Mouse (Mus musculus) lung, embryonic 15.5 days (tissue): ENCODE measurements around the gene Rnase13. TPM values are rescaled to one million over a fixed set of nuclear protein-coding genes. Genes with fewer than 3 reads are reported as not detected.

ENCODE experiments used
- ATAC-seq: fragments of 200-750 bp; cut with Nextera tagmentation; 2 replicates; pipeline ENCODE4 v1.8.0; 2017; ENCODE audit warnings: moderate number of reproducible peaks, borderline replicate concordance; ENCODE audit not compliant: low FRiP score, low TSS enrichment; ENCODE audit errors: extremely low read depth
- H3K27ac ChIP-seq: fragments of 300-500 bp; sonication (generic); 2 replicates; pipeline ENCODE4 v1.5.1; 2015; ENCODE audit warnings: moderate library complexity, mild to moderate bottlenecking, inconsistent platforms
- H3K27me3 ChIP-seq: fragments of 300-500 bp; sonication (generic); 2 replicates; pipeline ENCODE4 v1.6.1; 2015; ENCODE audit warnings: inconsistent platforms
- H3K36me3 ChIP-seq: fragments of 300-500 bp; sonication (generic); 2 replicates; pipeline ENCODE4 v1.6.1; 2015; ENCODE audit warnings: inconsistent platforms
- H3K4me1 ChIP-seq: fragments of 300-500 bp; sonication (generic); 2 replicates; pipeline ENCODE4 v1.6.1; 2015; ENCODE audit warnings: inconsistent platforms
- H3K4me2 ChIP-seq: fragments of 300-500 bp; sonication (generic); 2 replicates; pipeline ENCODE4 v1.6.1; 2015; ENCODE audit warnings: inconsistent platforms, mild to moderate bottlenecking, moderate library complexity
- H3K4me3 ChIP-seq: fragments of 300-500 bp; sonication (generic); 2 replicates; pipeline ENCODE4 v1.5.1; 2015; ENCODE audit warnings: mild to moderate bottlenecking, inconsistent platforms
- H3K9ac ChIP-seq: fragments of 300-500 bp; sonication (generic); 2 replicates; pipeline ENCODE4 v1.6.1; 2015; ENCODE audit warnings: inconsistent platforms
- H3K9me3 ChIP-seq: fragments of 300-500 bp; sonication (generic); 2 replicates; pipeline ENCODE4 v1.6.1; 2016; ENCODE audit warnings: inconsistent platforms
- WGBS: fragments of 180-500 bp; shearing (Covaris S2); methylation state at CpG from one replicate; pipeline ENCODE4 v1.1.7; 2015; 5-methylcytosine and 5-hydroxymethylcytosine counted together
- polyA plus RNA-seq: library from polyadenylated mRNA; unstranded; fragments of >200 nt; fragmentation: Nextera tagmentation; extraction: Ambion mirVana; gene quantifications from 2 replicates; pipeline ENCODE4 v1.2.1, GENCODE M21; 2015

The Rnase13 gene
- polyA plus RNA-seq, 1 experiment from 2014 or later: not detected

DNA sequence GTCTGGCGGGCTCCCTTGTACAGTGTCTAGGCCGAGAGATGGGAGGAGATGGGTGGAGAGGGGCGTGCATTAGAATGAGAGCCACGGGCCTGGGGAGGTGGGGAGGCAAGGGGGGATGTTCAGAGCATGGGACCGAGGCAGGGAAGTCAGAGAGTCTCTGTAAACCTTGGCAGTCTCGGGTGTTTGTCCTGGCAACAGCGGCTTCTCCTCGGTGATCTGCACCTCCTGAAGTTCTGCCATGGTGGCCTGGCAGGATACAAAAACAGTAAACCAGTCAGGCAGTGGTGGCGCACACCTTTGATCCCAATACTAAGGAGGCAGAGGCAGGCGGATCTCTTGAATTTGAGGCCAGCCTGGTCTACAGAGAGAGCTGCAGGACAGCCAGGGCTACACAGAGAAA is 11.3 kb downstream of the Rnase13 start:
- no peak overlapping the region for H3K4me2 ChIP-seq
- 81% methylated on average over 10 of the region's 10 CpGs for WGBS
- H3K4me1 ChIP-seq: peaks cover 25% of the 10 kb centered on the region
- no peak overlapping the region for H3K4me3 ChIP-seq
- no peak overlapping the region for H3K27ac ChIP-seq
- no peak overlapping the region for H3K9ac ChIP-seq
- ATAC-seq: no peak
- no peaks in the 10 kb centered on the region for H3K36me3 ChIP-seq
- no peaks in the 10 kb centered on the region for H3K9me3 ChIP-seq
- no peaks in the 10 kb centered on the region; the same call in 1 of the 2 replicates for H3K27me3 ChIP-seq

DNA sequence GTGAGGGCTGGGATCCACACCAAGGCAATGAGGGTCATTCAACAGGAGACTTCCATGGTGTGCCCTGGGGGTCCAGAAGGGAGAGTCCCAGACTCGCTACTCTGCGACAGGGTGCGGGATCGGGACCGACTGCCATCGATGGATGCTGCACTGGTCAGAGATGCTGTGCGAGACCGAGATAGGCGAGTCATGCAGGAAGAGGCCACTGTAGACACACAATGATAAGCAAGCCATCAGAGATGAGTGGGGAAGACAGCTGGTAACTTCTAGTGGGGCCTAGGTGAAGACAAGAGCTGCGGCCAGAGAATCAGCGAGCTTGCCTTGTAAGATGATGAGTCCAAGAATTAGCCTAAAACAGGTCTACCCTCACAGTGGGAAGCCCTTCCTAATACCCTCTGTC is 16.5 kb downstream of the Rnase13 start:
- no peak for ATAC-seq
- no peaks in the 10 kb centered on the region; the same call in 1 of the 2 replicates for H3K27me3 ChIP-seq
- H3K4me3 ChIP-seq: no peak overlapping the region
- no peaks in the 10 kb centered on the region for H3K36me3 ChIP-seq
- H3K9ac ChIP-seq: no peak overlapping the region
- H3K4me1 ChIP-seq: peaks cover 11% of the 10 kb centered on the region; the same call in 1 of the 2 replicates
- no peak overlapping the region for H3K27ac ChIP-seq
- no peak overlapping the region for H3K4me2 ChIP-seq
- 84% methylated on average over 11 of the region's 11 CpGs for WGBS
- no peaks in the 10 kb centered on the region for H3K9me3 ChIP-seq

DNA sequence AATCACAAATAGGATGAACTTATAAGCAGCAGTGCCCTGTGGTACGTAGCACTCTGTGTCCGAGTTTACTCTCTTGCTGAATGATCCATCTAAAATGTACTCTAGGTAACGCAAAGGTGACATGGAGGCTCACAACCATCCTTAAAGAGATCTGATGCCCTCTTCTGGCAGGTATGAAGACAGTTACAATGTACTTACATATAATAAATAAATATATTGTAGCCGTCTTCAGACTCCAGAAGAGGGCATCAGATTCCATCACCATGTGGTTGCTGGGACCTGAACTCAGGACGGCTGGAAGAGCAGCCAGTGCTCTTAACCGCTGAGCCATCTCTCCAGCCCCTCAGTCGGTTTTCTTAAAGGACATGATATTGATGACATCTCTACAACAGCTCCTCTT is 17.9 kb downstream of the Rnase13 start:
- ATAC-seq: peak; percentile 33; the same call in 1 of the 2 replicates
- Histone ChIP-seq H3K4me3 (no peak overlapping the region), H3K27me3 (no peaks in the 10 kb centered on the region), H3K4me1 (peaks cover 11% of the 10 kb centered on the region; the same call in 1 of the 2 replicates), H3K36me3 (no peaks in the 10 kb centered on the region), H3K27ac (no peak overlapping the region), H3K9me3 (no peaks in the 10 kb centered on the region), H3K9ac (no peak overlapping the region), H3K4me2 (no peak overlapping the region)
- WGBS: 61% methylated on average over 7 of the region's 7 CpGs

GRCm38 (mm10) chr14:51903782-51904181 is 18.8 kb downstream of the Rnase13 start:
- H3K9me3 ChIP-seq: no peaks in the 10 kb centered on the region
- WGBS: 73% methylated on average over 9 of the region's 9 CpGs
- no peak overlapping the region for H3K27ac ChIP-seq
- ATAC-seq: no peak
- no peaks in the 10 kb centered on the region for H3K27me3 ChIP-seq
- H3K4me3 ChIP-seq: no peak overlapping the region
- H3K9ac ChIP-seq: no peak overlapping the region
- no peaks in the 10 kb centered on the region for H3K36me3 ChIP-seq
- no peak overlapping the region for H3K4me2 ChIP-seq
- peaks cover 11% of the 10 kb centered on the region; the same call in 1 of the 2 replicates for H3K4me1 ChIP-seq

GRCm38 (mm10) chr14:51902806-51903710 is 19.5 kb downstream of the Rnase13 start:
- no peaks in the 10 kb centered on the region for H3K9me3 ChIP-seq
- 46% methylated on average over 9 of the region's 9 CpGs for WGBS
- H3K9ac ChIP-seq: no peak overlapping the region
- H3K27me3 ChIP-seq: no peaks in the 10 kb centered on the region
- peak; percentile 46; the same call in 1 of the 2 replicates for ATAC-seq
- no peaks in the 10 kb centered on the region for H3K36me3 ChIP-seq
- no peak overlapping the region for H3K4me3 ChIP-seq
- H3K4me1 ChIP-seq: peaks cover 11% of the 10 kb centered on the region; the same call in 1 of the 2 replicates
- no peak overlapping the region for H3K4me2 ChIP-seq
- H3K27ac ChIP-seq: no peak overlapping the region

DNA sequence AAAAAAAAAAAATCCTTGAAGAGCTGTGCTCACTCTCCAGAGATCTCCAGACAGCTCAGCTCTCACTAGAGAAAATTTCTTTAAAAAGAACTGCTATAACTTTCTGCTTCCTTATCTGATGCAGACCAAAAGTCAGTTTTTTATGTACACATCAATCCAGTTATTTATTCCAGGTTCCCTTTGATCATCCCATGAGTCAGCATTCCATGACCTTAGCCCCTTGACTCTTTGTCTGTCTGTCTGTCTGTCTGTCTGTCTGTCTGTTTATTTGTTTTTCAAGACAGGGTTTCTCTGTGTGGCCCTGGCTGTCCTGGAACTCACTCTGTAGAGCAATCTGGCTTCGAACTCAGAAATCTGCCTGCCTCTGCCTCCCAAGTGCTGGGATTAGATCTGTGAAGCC is 23.2 kb downstream of the Rnase13 start:
- no peaks in the 10 kb centered on the region for H3K27me3 ChIP-seq
- ATAC-seq: no peak
- H3K36me3 ChIP-seq: no peaks in the 10 kb centered on the region
- no peaks in the 10 kb centered on the region for H3K9me3 ChIP-seq
- no peak overlapping the region for H3K9ac ChIP-seq
- H3K4me3 ChIP-seq: no peak overlapping the region
- WGBS: 100% methylated on average over 1 of the region's 1 CpGs
- H3K4me2 ChIP-seq: no peak overlapping the region
- peaks cover 11% of the 10 kb centered on the region; the same call in 1 of the 2 replicates for H3K4me1 ChIP-seq
- H3K27ac ChIP-seq: no peak overlapping the region

DNA sequence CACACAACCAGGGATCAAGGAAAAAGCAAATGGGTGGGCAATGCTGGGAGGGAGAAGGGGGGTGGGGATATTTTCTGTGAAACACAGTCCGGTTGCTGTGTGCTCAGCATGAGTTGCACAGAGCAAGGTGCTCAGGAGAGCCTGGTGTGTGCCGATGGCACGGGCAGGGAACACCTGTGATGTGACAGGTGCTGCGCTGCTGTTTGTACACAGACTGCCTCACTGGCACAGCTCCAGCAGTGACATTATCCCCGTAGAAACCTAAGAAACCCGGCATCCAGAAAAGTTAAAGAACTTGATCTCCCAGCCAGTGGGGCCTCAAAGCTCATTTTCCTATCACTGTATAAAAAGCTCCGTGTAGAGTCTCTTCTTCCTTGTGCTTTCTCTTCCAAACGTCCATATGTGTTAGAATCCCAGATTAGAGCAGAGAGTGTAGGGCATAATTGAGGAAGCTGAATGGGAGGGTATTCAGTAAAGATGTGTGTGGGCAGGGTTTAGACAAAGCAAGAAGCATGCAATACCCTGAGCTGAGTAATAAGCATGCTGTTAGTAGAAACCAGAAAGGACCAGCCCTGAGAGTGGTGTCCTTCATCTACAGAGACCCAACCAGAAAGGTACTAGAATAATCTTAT is 25.9 kb downstream of the Rnase13 start:
- Histone ChIP-seq H3K27ac (no peak overlapping the region), H3K9me3 (no peaks in the 10 kb centered on the region), H3K4me1 (0 out of 2 replicates have a peak, but pooled peaks cover 3% of the 10 kb centered on the region), H3K4me3 (no peak overlapping the region), H3K9ac (no peak overlapping the region), H3K36me3 (peaks cover 5% of the 10 kb centered on the region; the same call in 1 of the 2 replicates), H3K4me2 (no peak overlapping the region), H3K27me3 (no peaks in the 10 kb centered on the region)
- no peak for ATAC-seq
- 61% methylated on average over 8 of the region's 8 CpGs for WGBS

GRCm38 (mm10) chr14:51896019-51896418 is 26.6 kb downstream of the Rnase13 start:
- no peaks in the 10 kb centered on the region for H3K9me3 ChIP-seq
- H3K9ac ChIP-seq: no peak overlapping the region
- no peak overlapping the region for H3K4me2 ChIP-seq
- 69% methylated on average over 6 of the region's 6 CpGs for WGBS
- no peak overlapping the region for H3K4me3 ChIP-seq
- no peaks in the 10 kb centered on the region for H3K27me3 ChIP-seq
- no peak for ATAC-seq
- H3K27ac ChIP-seq: no peak overlapping the region
- peaks cover 12% of the 10 kb centered on the region; the same call in 1 of the 2 replicates for H3K36me3 ChIP-seq
- 0 out of 2 replicates have a peak, but pooled peaks cover 3% of the 10 kb centered on the region for H3K4me1 ChIP-seq

DNA sequence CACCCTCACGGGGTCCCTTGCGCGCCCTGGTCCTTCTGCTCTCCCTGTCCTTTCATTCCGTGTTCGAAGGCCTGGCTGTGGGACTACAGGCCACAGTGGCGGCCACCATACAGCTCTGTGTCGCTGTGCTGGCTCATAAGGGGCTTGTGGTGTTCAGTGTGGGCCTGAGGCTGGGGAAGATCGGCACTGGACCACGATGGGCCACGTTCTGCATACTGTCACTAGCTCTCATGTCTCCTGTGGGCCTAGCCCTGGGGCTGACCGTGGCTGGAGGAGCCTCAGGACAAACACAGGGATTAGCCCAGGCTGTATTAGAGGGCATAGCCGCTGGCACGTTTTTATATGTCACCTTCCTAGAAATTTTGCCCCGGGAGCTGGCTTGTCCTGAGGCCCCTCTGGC is 27.5 kb downstream of the Rnase13 start:
- no peak overlapping the region for H3K9ac ChIP-seq
- 77% methylated on average over 14 of the region's 14 CpGs for WGBS
- H3K4me3 ChIP-seq: no peak overlapping the region
- H3K27ac ChIP-seq: no peak overlapping the region
- H3K36me3 ChIP-seq: peaks cover 18% of the 10 kb centered on the region; the same call in 1 of the 2 replicates
- H3K9me3 ChIP-seq: no peaks in the 10 kb centered on the region
- H3K27me3 ChIP-seq: no peaks in the 10 kb centered on the region
- H3K4me1 ChIP-seq: 0 out of 2 replicates have a peak, but pooled peaks cover 3% of the 10 kb centered on the region
- no peak for ATAC-seq
- no peak overlapping the region for H3K4me2 ChIP-seq

GRCm38 (mm10) chr14:51893809-51894208 is 28.8 kb downstream of the Rnase13 start:
- Histone ChIP-seq H3K4me1 (0 out of 2 replicates have a peak, but pooled peaks cover 3% of the 10 kb centered on the region), H3K9me3 (no peaks in the 10 kb centered on the region), H3K27ac (0 out of 2 replicates have a peak overlapping the region, but pooled peaks have one; percentile 36), H3K27me3 (no peaks in the 10 kb centered on the region), H3K4me3 (no peak overlapping the region), H3K4me2 (no peak overlapping the region), H3K9ac (no peak overlapping the region), H3K36me3 (peaks cover 30% of the 10 kb centered on the region)
- peak; percentile 16; the same call in 1 of the 2 replicates for ATAC-seq
- 45% methylated on average over 3 of the region's 3 CpGs for WGBS

DNA sequence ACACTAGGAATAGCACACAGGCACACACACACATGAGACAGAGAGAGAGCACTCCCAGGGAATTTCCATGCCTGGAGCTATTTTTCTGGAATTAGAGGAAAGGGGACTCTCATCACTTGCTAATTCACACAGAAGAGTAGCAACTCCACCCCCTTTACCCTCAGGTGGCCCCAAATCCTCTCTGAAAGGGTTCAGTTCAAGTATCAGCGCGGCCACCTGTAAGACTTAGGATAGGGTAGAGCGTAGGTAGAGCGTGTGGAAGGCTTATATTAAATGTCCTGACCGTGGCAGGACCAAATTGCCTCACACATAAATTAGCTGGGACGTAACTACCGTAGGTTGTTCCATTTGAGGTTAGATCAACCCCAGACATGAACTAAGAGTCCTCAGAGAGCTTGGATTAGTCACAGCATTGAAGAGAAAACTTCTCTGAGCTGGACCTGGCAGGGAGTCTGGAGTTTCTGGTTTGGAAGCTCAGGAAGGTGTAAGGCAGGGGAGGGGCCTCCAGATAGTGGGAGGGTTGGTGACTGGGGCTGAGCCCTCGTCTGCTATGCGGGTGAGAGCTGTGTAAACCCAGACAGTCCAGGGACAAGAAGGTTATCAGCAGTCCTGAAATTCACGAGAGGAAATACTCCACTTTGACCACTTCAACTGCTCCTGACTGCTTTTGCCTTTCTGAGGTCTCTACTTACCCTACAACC is 29.3 kb downstream of the Rnase13 start:
- H3K4me2 ChIP-seq: no peak overlapping the region
- H3K9ac ChIP-seq: no peak overlapping the region
- peak; percentile 84 for ATAC-seq
- H3K27ac ChIP-seq: peak overlapping the region; percentile 36; the same call in 1 of the 2 replicates
- no peaks in the 10 kb centered on the region for H3K9me3 ChIP-seq
- 0 out of 2 replicates have a peak, but pooled peaks cover 3% of the 10 kb centered on the region for H3K4me1 ChIP-seq
- 23% methylated on average over 10 of the region's 10 CpGs for WGBS
- H3K27me3 ChIP-seq: no peaks in the 10 kb centered on the region
- H3K4me3 ChIP-seq: no peak overlapping the region
- peaks cover 34% of the 10 kb centered on the region for H3K36me3 ChIP-seq
